Mouse (Mus musculus) ES-E14 (cell line): Measurements from ENCODE around the gene Alkbh7. TPM values are rescaled to one million over a fixed set of nuclear protein-coding genes. Genes with fewer than 3 reads are reported as not detected.

Experiments
- DNase-seq: peaks from one replicate; pipeline ENCODE4 v3.0.0-alpha.2; 2013; ENCODE audit warnings: low read depth, low spot score
- H3K27ac ChIP-seq: 2 replicates; pipeline ENCODE4 v1.5.1; 2012; ENCODE audit warnings: low read depth, mild to moderate bottlenecking, low read length, moderate library complexity, mixed read lengths; ENCODE audit not compliant: poor library complexity, insufficient read depth, severe bottlenecking
- H3K36me3 ChIP-seq: 2 replicates; pipeline ENCODE4 v1.6.1; 2012; ENCODE audit warnings: mild to moderate bottlenecking, low read length, moderate library complexity, mixed read lengths; ENCODE audit not compliant: control insufficient read depth, poor library complexity, insufficient read depth, severe bottlenecking
- H3K4me1 ChIP-seq, 2 experiments: fragments of 150-350 bp in 1 of 2; sonication (generic) in 1 of 2; 2 replicates each; pipeline ENCODE4 v1.6.1; 2012; ENCODE audit warnings: low read length in 2 of 2, mild to moderate bottlenecking in 1 of 2, mixed read lengths in 1 of 2; ENCODE audit not compliant: control insufficient read depth in 2 of 2, insufficient read depth in 2 of 2, poor library complexity in 1 of 2
- H3K4me3 ChIP-seq, 2 experiments: fragments of 150-350 bp in 1 of 2; sonication (generic) in 1 of 2; 2 replicates each; pipeline ENCODE4 v1.5.1; 2012; ENCODE audit warnings: low read length in 2 of 2, low read depth in 1 of 2, mild to moderate bottlenecking in 1 of 2, mixed read lengths in 1 of 2; ENCODE audit not compliant: insufficient read depth in 1 of 2, poor library complexity in 1 of 2, severe bottlenecking in 1 of 2
- H3K9ac ChIP-seq: 2 replicates; pipeline ENCODE4 v1.6.1; 2012; ENCODE audit warnings: low read depth, mild to moderate bottlenecking, low read length, mixed read lengths; ENCODE audit not compliant: poor library complexity, insufficient read depth, severe bottlenecking
- H3K9me3 ChIP-seq: fragments of 150-350 bp; sonication (generic); 2 replicates; pipeline ENCODE4 v1.6.1; 2012; ENCODE audit warnings: low read depth, mild to moderate bottlenecking, low read length; ENCODE audit not compliant: control insufficient read depth, insufficient read depth
- CHD2 ChIP-seq: IDR thresholded peaks from 2 replicates; pipeline ENCODE4 v1.6.1; 2014; ENCODE audit warnings: mild to moderate bottlenecking, low read depth, low read length, inconsistent platforms
- HCFC1 ChIP-seq: IDR thresholded peaks from 2 replicates; pipeline ENCODE4 v1.6.1; 2012; ENCODE audit warnings: low read length, inconsistent platforms, borderline replicate concordance; ENCODE audit not compliant: insufficient read depth
- MAFK ChIP-seq: IDR thresholded peaks from 2 replicates; pipeline ENCODE4 v1.6.1; 2014; ENCODE audit warnings: mild to moderate bottlenecking, low read depth, low read length, inconsistent platforms; ENCODE audit not compliant: insufficient read depth
- ZC3H11A ChIP-seq: IDR thresholded peaks from 2 replicates; pipeline ENCODE4 v1.6.1; 2012; ENCODE audit warnings: low read depth, mild to moderate bottlenecking, inconsistent platforms, low read length, borderline replicate concordance
- ZNF384 ChIP-seq: IDR thresholded peaks from 2 replicates; pipeline ENCODE4 v1.6.1; 2012; ENCODE audit warnings: low read depth, low read length, inconsistent platforms
- in situ Hi-C, 2 experiments: fragments of 600-800 bp; cut with MboI; formaldehyde crosslinking; loops; one replicate each; pipeline ENCODE4 v1.15.1; 2025; ENCODE audit warnings: low sequenced_read_pairs in 2 of 2, inconsistent platforms in 1 of 2; ENCODE audit not compliant: unreplicated experiment in 2 of 2
- total RNA-seq: library from RNA; depleted of rRNA; stranded (reverse); fragments of 300-350 nt; gene quantifications from 2 replicates; pipeline ENCODE4 v1.2.3, GENCODE M21; 2012

Alkbh7 gene
- total RNA-seq, 1 experiment = 39.5 TPM

DNA sequence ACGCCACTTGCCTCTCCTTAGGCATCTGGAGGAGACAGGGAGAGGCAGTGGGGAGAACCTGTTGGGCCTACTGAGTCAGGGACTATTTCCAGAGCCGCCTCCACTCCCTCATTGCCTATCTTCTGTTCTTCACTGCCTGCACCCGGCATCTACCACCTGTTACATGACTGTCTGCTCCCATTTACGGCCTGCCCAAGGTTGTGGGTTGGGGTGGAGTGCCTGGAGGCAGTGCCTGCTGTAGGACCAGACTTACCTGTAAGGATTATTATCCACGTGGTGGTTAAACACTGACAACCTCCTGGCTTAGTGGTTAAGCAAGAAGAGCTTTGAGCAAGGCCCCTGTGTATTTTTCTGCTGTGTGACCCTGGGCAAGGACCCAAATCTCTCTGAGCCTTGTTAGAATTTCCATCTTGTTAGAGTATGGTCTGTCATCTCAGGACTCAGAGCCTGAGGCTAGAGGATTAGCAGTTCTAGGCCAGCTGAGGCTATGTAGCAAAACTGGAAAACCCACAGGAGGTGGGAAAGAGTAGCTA is 22.4 kb upstream of the Alkbh7 start:
- Histone ChIP-seq H3K27ac (no peak overlapping the region), H3K4me3 (no peak overlapping the region), H3K9ac (no peak overlapping the region), H3K9me3 (no peaks in the 10 kb centered on the region), H3K4me1 (peaks cover 1 to 3% of the 10 kb centered on the region in 2 experiments; a peak in 1 of 4 replicates), H3K36me3 (no peaks in the 10 kb centered on the region)
- TF ChIP-seq MAFK (no peak), ZNF384 (no peak), CHD2 (no peak), HCFC1 (no peak), ZC3H11A (no peak)
- in situ Hi-C loops = no loop called here
- no peak for DNase-seq

DNA sequence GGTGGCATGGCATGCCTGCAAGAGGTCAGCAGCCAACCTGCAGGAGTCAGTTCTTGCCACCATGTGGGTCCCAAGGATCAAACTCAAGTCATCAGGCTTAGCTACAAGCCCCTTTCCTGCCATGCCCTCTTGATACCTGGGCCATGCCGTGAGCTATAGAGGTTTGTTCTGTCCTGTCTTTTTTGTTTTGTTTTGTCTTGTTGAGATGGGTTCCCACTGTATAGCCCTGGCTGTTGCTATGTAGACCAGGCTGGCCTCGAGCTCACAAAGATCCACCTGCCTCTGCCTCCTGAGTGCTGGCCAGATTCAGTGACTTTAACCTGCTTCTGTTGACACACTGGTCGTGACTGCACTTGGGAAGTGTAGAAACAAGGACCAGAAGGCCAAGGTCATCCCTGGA is 21.7 kb upstream of the Alkbh7 start:
- DNase-seq = no peak
- no peak overlapping the region for H3K9ac ChIP-seq
- H3K4me1 ChIP-seq = peaks cover 1 to 3% of the 10 kb centered on the region in 2 experiments; a peak in 1 of 4 replicates
- H3K27ac ChIP-seq = no peak overlapping the region
- TF ChIP-seq HCFC1 (no peak), MAFK (no peak), ZC3H11A (no peak), CHD2 (no peak), ZNF384 (no peak)
- no peaks in the 10 kb centered on the region for H3K9me3 ChIP-seq
- H3K36me3 ChIP-seq = no peaks in the 10 kb centered on the region
- in situ Hi-C loops = no loop called here
- H3K4me3 ChIP-seq = no peak overlapping the region

DNA sequence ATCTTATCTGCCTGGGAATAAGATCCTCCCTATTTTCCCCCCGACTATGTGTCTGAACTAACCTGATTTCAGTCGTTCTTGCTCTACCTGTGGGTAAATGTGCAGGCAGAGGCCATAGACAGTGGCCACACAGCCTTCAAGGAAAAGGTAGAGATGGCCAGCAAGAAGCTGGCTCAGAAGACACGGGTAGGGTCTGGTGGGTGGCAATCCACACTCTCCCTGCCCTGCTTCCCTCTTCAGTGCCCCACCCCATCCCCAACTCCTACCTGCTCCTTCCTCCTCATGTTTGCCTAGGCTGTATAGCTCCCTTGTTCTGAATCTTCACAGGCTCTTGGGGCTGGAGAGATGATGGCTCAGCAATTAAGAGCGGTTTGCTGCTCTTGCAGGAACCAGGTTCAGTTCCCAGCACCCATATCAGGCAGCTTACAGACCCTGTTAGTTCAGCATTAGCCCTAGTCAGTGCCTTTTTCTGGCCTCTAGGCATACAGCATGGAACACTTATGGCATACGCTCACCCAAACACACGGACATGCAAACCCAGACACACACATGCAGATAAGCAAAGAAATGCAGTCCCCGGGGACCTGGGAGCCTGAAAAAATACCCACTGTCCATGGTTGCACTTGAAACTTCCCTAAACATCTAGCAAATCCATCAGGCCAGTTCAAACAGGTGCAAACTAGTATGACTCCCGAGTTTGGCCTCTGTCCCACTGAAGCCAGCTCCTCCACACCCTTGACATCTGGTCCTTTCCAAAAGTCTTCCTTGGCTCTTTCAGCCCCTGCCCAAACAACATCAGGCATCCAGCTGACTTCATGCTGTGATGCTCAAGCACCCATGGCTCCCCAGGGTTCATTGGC is 20.4 kb upstream of the Alkbh7 start:
- H3K27ac ChIP-seq = no peak overlapping the region
- in situ Hi-C loops = no loop called here
- no peak for TF ChIP-seq HCFC1
- TF ChIP-seq ZC3H11A = no peak
- no peak for TF ChIP-seq ZNF384
- TF ChIP-seq MAFK = no peak
- TF ChIP-seq CHD2 = no peak
- no peak overlapping the region for H3K4me3 ChIP-seq
- H3K36me3 ChIP-seq = no peaks in the 10 kb centered on the region
- peaks cover 1 to 3% of the 10 kb centered on the region in 2 experiments; a peak in 1 of 4 replicates for H3K4me1 ChIP-seq
- H3K9me3 ChIP-seq = no peaks in the 10 kb centered on the region
- no peak for DNase-seq
- H3K9ac ChIP-seq = no peak overlapping the region

- no peak for DNase-seq
- no peaks in the 10 kb centered on the region for H3K36me3 ChIP-seq
- H3K4me3 ChIP-seq = no peak overlapping the region
- peaks cover 1 to 3% of the 10 kb centered on the region in 2 experiments; a peak in 1 of 4 replicates for H3K4me1 ChIP-seq
- no peak for TF ChIP-seq HCFC1
- TF ChIP-seq MAFK = no peak
- TF ChIP-seq ZC3H11A = no peak
- no peak for TF ChIP-seq ZNF384
- TF ChIP-seq CHD2 = no peak
- no peaks in the 10 kb centered on the region for H3K9me3 ChIP-seq
- H3K9ac ChIP-seq = no peak overlapping the region
- no peak overlapping the region for H3K27ac ChIP-seq
- in situ Hi-C loops = no loop called here
Measured at GRCm38 (mm10) chr17:56979524-56979923, 17.6 kb upstream of the Alkbh7 start.
